Mouse (Mus musculus) heart, adult 8-10 months (tissue): ENCODE measurements at regions not wholly inside any gene's neighbourhood (a gene's known extent, or its start where the extent isn't known, plus 50 kb on each side); places are given as distances from the start of the nearest gene placed in this dataset.
"Not testable (repeated sequence)": the region's sequence is repeated elsewhere in the genome, so short reads cannot be mapped to it uniquely, and the experiment has no call there.

ENCODE experiments used
- DNase-seq: peaks from one replicate; pipeline ENCODE4 v3.0.0; 2022; ENCODE audit warnings: low spot score

DNA sequence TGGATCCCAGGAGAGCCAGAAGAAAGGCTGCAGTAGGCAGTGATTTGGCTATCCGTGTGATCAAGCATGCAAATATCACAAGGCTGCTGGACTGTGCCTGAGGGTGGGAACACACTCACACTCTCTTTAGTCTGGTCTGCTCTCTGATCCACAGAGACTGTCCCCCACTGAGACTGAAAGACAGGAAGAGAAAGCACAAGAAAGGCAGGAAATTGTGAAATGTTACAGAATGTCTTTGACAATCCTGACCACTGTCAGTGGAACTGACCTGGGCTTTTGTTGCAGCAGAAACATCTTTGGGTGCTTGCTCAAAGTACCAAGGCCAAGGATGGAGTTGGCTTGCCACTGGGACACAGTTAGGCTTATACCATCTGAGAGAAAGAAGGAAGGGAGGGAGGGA, 52.3 kb upstream of the Gpd2 start:
- no peak for DNase-seq

DNA sequence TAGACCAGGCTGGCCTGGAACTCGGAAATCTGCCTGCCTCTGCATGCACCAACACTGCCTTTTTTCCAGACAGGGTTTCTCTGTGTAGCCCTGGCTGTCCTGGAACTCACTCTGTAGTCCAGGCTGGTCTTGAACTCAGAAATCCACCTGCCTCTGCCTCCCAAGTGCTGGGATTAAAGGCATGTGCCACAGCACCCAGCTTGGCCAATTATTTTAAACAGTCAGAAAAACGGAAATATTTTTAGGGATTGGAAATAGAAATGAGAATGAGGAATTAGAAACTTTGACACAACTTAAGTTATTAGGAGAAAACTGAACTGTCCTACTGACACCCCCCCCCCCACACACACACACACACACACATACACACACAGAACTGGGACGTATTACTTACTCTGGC, 54.3 kb upstream of the Gpd2 start:
- DNase-seq, result not testable (repeated sequence)

DNA sequence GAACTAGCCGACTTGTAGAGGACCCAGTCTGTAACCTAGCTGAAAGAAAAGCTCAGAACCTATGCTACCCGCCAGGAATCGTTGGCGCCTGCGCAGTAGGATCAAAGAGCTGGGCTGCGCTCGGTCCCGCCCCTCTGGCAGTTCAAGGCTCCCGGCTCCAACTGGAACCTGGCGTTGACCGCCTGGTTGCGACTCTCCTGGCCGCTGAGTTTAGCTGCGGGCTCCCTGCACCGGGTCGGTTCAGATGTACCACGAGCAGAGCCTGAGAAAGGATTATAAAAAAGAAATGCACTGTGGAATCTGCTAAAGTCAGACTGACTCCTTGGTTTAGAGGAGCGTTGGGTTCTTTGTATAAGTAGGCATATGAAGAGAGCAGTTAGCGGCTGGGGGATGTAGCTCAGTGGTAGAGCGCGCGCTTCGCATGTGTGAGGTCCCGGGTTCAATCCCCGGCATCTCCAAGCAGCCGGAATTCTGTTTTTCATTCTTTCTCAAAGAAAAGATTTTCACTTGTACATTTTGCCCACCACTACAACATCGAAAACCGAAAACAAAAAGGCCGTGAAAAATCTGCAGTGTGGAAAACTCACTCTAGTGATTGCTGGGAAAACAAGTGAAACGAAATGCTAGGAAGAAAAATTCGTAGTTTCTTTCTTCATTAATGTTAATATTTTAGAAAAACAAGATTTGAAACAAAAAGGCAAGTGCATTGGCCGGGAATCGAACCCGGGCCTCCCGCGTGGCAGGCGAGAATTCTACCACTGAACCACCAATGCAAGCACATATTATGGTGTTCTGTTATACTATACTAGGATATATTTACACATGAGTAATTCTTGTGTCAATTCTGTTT, 55.5 kb upstream of the Gpd2 start:
- peak; percentile 96 for DNase-seq

DNA sequence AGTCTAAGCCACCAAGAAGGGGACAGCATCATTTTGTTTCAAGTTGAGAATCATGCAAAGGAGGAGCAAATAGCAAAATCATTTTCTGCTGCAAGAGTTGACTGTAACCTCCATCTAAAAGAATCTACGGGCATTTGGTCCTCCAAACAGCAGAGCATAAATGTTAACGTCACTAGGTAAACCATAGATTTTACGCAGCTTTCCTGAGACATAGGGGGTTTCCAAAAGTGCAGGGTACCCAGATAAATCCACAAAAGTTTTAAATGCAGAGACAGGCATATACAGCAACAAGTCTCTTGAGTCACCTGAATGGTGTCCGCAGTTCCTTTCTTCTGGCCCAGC, 56.1 kb upstream of the Gpd2 start:
- DNase-seq, result no peak

DNA sequence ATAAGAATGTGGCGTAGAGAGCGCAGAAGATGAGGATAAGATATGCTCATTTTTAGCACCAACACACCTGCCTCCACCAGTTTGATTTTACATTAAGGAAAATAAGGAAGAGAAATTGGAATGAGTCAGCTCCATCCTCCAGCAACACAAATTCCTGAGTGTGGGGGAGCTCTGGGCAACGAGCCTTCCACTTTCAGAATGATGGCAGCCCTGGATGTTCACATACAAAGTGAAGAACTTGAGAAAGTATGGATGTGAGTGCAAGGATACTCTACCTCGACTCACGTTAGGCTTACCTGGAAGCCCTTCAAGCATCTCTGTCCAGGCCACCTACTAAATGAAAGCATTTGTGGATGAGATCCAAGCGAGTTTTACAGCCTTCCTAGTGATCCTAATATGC, 54.3 kb upstream of the Nr4a2 start:
- DNase-seq, result no peak

DNA sequence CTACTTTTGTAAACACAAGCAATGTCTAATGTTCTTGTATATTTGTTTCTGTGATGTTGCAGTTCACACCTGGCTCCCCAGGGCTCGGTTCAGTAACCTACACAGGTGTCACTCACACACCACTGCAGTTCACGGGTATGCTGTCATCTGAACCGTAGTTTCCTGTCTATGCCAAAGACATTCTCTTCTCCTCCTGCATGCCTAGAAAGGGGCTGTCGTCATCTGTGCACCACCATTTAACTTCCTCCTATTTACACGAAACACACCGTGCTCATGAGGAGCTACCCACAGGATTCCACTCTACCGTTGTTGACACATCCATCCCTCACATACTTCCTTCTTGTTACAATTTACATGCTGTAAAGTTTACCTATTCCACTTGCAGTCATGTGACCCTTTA, 52.7 kb upstream of the Nr4a2 start:
- no peak for DNase-seq

DNA sequence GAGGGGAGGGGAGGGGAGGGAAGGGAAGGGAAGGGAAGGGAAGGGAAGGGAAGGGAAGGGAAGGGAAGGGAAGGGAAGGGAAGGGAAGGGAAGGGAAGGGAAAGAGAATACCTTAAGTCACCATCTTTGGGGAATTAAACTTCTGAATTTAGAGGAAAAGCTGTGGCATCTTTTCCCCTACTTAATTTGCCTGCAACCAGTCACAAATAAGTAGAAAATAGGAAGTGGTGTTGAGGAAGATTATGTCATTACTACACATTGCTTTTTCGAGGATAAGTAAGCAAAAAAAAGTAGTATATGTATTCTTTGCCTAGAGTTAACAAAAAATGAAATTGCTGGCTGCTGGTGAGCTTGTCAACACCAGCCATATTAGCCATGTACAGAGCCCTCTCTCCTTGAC, 51.4 kb upstream of the Nr4a2 start:
- no peak for DNase-seq
